ENCODE assay signal across 11 mouse cellular contexts in genomic region chr1:158408124-158408523, GRCm38 (mm10). TPM values are rescaled to one million over a fixed set of nuclear protein-coding genes. Genes with fewer than 3 reads are reported as not detected.
DNase-seq lines count a peak whose midpoint lies in the region; ATAC-seq and TF ChIP-seq lines count a peak whose summit lies in the region.
"Had no signal": no experiment of that assay in that cellular context is flagged by ENCODE, and none has a peak within 500 bp of the region (broad histone marks: within the 10 kb centered on the region; RNA-seq: fewer than 3 reads in every experiment).

No protein-coding gene starts in this region.

- H3K9ac ChIP-seq in forebrain, embryonic 15.5 days (replicated peaks): no peak overlapping the region
- no peak overlapping the region for H3K9ac ChIP-seq in midbrain, embryonic 15.5 days
- H3K9ac ChIP-seq: kidney, embryonic 15.5 days; limb, embryonic 15.5 days had no signal

- no peaks in the 10 kb centered on the region for H3K9me3 ChIP-seq in forebrain, embryonic 15.5 days
- no peaks in the 10 kb centered on the region for H3K9me3 ChIP-seq in midbrain, embryonic 15.5 days
- H3K9me3 ChIP-seq: kidney, embryonic 15.5 days; limb, embryonic 15.5 days had no signal

- H3K27me3 ChIP-seq in forebrain, embryonic 15.5 days: no peaks in the 10 kb centered on the region
- no peaks in the 10 kb centered on the region for H3K27me3 ChIP-seq in midbrain, embryonic 15.5 days (replicated peaks)
- H3K27me3 ChIP-seq: CH12.LX; kidney, embryonic 15.5 days; limb, embryonic 15.5 days had no signal

- no peak for TF ChIP-seq CTCF in layer of hippocampus, adult 2 months (conservative IDR thresholded peaks at IDR 0.05)

- H3K4me1 ChIP-seq in forebrain, embryonic 15.5 days: peaks cover 44% of the 10 kb centered on the region
- H3K4me1 ChIP-seq in midbrain, embryonic 15.5 days: peaks cover 46% of the 10 kb centered on the region
- H3K4me1 ChIP-seq: kidney, embryonic 15.5 days; limb, embryonic 15.5 days had no signal

- no peak overlapping the region for H3K4me3 ChIP-seq in layer of hippocampus, adult 2 months
- H3K4me3 ChIP-seq in forebrain, embryonic 15.5 days: no peak overlapping the region
- H3K4me3 ChIP-seq in midbrain, embryonic 15.5 days: no peak overlapping the region
- H3K4me3 ChIP-seq: kidney, embryonic 15.5 days; limb, embryonic 15.5 days had no signal

- peak overlapping the region; percentile 59 for H3K27ac ChIP-seq in layer of hippocampus, adult 2 months
- no peak overlapping the region for H3K27ac ChIP-seq in forebrain, embryonic 15.5 days (replicated peaks)
- peak overlapping the region; percentile 22; the same call in 1 of the 2 replicates for H3K27ac ChIP-seq in midbrain, embryonic 15.5 days
- H3K27ac ChIP-seq: kidney, embryonic 15.5 days; limb, embryonic 15.5 days had no signal

- 56% methylated on average over 2 of the region's 2 CpGs for WGBS in forebrain, embryonic 15.5 days
- 43% methylated on average over 2 of the region's 2 CpGs for WGBS in midbrain, embryonic 15.5 days

- no peaks in the 10 kb centered on the region for H3K36me3 ChIP-seq in forebrain, embryonic 15.5 days
- no peaks in the 10 kb centered on the region for H3K36me3 ChIP-seq in midbrain, embryonic 15.5 days (replicated peaks)
- H3K36me3 ChIP-seq: kidney, embryonic 15.5 days; limb, embryonic 15.5 days had no signal

- H3K4me2 ChIP-seq in forebrain, embryonic 15.5 days (replicated peaks): no peak overlapping the region
- no peak overlapping the region for H3K4me2 ChIP-seq in midbrain, embryonic 15.5 days
- H3K4me2 ChIP-seq: kidney, embryonic 15.5 days; limb, embryonic 15.5 days had no signal

- ATAC-seq in forebrain, embryonic 15.5 days (replicated peaks): peak; percentile 70; the same call in 1 of the 2 replicates
- peak; percentile 64; the same call in 1 of the 2 replicates for ATAC-seq in midbrain, embryonic 15.5 days (replicated peaks)
- no peak for ATAC-seq in megakaryocyte, adult 5-6 weeks (ENCODE audit: poor library complexity, severe bottlenecking)

- peak in 1 of 2 experiments; percentile 47 for DNase-seq in layer of hippocampus, adult 2 months (ENCODE audit: low spot score in 2 of 2)
- DNase-seq in layer of hippocampus, adult 8-10 months (ENCODE audit: low spot score in 2 of 2): no peak
- DNase-seq in brain, adult 2 months (ENCODE audit: low read depth, low spot score): peak; percentile 90
- no peak for DNase-seq in gastrocnemius, postnatal 25 days
- DNase-seq: lung, postnatal 36 days had no signal

RNA-seq across cellular contexts. Expression of gene Astn1, which starts 46.1 kb away (rescaled TPM):
- 100 to 1,000 TPM; 183 to 185 TPM for total RNA-seq in layer of hippocampus, adult 2 months (2021)
- total RNA-seq in layer of hippocampus, adult 8-10 months (2022): 100 to 1,000 TPM; 166 to 188 (median 173) TPM
- 34.5 and 35.2 TPM in 2 replicates for polyA plus RNA-seq in forebrain, embryonic 15.5 days (2015; fragmentation: Nextera tagmentation; extraction: Ambion mirVana)
- polyA plus RNA-seq in midbrain, embryonic 15.5 days (2015; fragmentation: Nextera tagmentation; extraction: Ambion mirVana): 43.2 and 44.3 TPM in 2 replicates
- under 1 TPM in 1 of 2 experiments, not detected in 1; 0.21 TPM for total RNA-seq in gastrocnemius, postnatal 25 days (2021)
- total RNA-seq in megakaryocyte, adult 5-6 weeks (2015): not detected in 2 replicates
- total RNA-seq in megakaryocyte, adult 5-6 weeks (2017): not detected in 2 replicates

RNA-seq across cellular contexts. Expression of gene Brinp2, which starts 52.0 kb away (rescaled TPM):
- total RNA-seq in layer of hippocampus, adult 2 months (2021): 10 to 100 TPM; 78.0 to 82.9 TPM
- 10 to 100 TPM; 65.4 to 78.2 (median 70.1) TPM for total RNA-seq in layer of hippocampus, adult 8-10 months (2022)
- 42.0 and 43.9 TPM in 2 replicates for polyA plus RNA-seq in forebrain, embryonic 15.5 days (2015; fragmentation: Nextera tagmentation; extraction: Ambion mirVana)
- polyA plus RNA-seq in midbrain, embryonic 15.5 days (2015; fragmentation: Nextera tagmentation; extraction: Ambion mirVana): 31.8 and 33.4 TPM in 2 replicates
- under 1 TPM; 0.11 to 0.28 TPM for total RNA-seq in gastrocnemius, postnatal 25 days (2021)
- total RNA-seq in megakaryocyte, adult 5-6 weeks (2015): not detected in 2 replicates
- total RNA-seq in megakaryocyte, adult 5-6 weeks (2017): not detected in 2 replicates

Comparison
In these comparisons a context has a peak if more than half of its experiments do, and no peak if none do; other contexts are left out.
1. RNA of gene Astn1, which starts 46.1 kb away (total RNA-seq): 183 to 185 TPM in layer of hippocampus, adult 2 months and 166 to 188 TPM in layer of hippocampus, adult 8-10 months; 0.21 TPM in gastrocnemius, postnatal 25 days and not detected in megakaryocyte, adult 5-6 weeks; every median in the first group is over 100 times any median in the second.
2. RNA of gene Brinp2, which starts 52.0 kb away (total RNA-seq): 78.0 to 82.9 TPM in layer of hippocampus, adult 2 months and 65.4 to 78.2 TPM in layer of hippocampus, adult 8-10 months; 0.11 to 0.28 TPM in gastrocnemius, postnatal 25 days and not detected in megakaryocyte, adult 5-6 weeks; every median in the first group is over 10 times any median in the second.